Mouse (Mus musculus) limb, embryonic 14.5 days (tissue): Measurements from ENCODE around the gene Gm44511. TPM values are rescaled to one million over a fixed set of nuclear protein-coding genes. Genes with fewer than 3 reads are reported as not detected.
"Not testable (repeated sequence)": the region's sequence is repeated elsewhere in the genome, so short reads cannot be mapped to it uniquely, and the experiment has no call there.

Experiments used
- ATAC-seq: fragments of 200-750 bp; cut with Nextera tagmentation; 2 replicates; pipeline ENCODE4 v1.8.0; 2017; ENCODE audit warnings: low read depth, moderate number of reproducible peaks, moderate TSS enrichment; ENCODE audit not compliant: low FRiP score
- DNase-seq: peaks from one replicate; pipeline ENCODE4 v3.0.0-alpha.2; 2015; ENCODE audit warnings: low spot score
- H3K27ac ChIP-seq: fragments of 300-500 bp; sonication (generic); replicated peaks from 2 replicates; pipeline ENCODE4 v1.5.1; 2014; ENCODE audit warnings: low read depth, mild to moderate bottlenecking, low read length, moderate library complexity, mixed read lengths
- H3K27me3 ChIP-seq: fragments of 300-500 bp; sonication (generic); 2 replicates; pipeline ENCODE4 v1.6.1; 2014; ENCODE audit warnings: low read length, mixed read lengths; ENCODE audit not compliant: control insufficient read depth, insufficient read depth
- H3K36me3 ChIP-seq: fragments of 300-500 bp; sonication (generic); 2 replicates; pipeline ENCODE4 v1.6.1; 2014; ENCODE audit warnings: mild to moderate bottlenecking, low read length, moderate library complexity, mixed read lengths; ENCODE audit not compliant: control insufficient read depth, insufficient read depth
- H3K4me1 ChIP-seq: fragments of 300-500 bp; sonication (generic); 2 replicates; pipeline ENCODE4 v1.6.1; 2014; ENCODE audit warnings: antibody characterized with exemption, low read length, mixed read lengths; ENCODE audit not compliant: control insufficient read depth, insufficient read depth
- H3K4me2 ChIP-seq: fragments of 300-500 bp; sonication (generic); replicated peaks from 2 replicates; pipeline ENCODE4 v1.6.1; 2014; ENCODE audit warnings: low read depth, mild to moderate bottlenecking, low read length, moderate library complexity; ENCODE audit not compliant: severe bottlenecking
- H3K4me3 ChIP-seq: fragments of 300-500 bp; sonication (generic); replicated peaks from 2 replicates; pipeline ENCODE4 v1.5.1; 2014; ENCODE audit warnings: low read length
- H3K9ac ChIP-seq: fragments of 300-500 bp; sonication (generic); 2 replicates; pipeline ENCODE4 v1.6.1; 2014; ENCODE audit warnings: mild to moderate bottlenecking, low read depth, low read length, moderate library complexity; ENCODE audit not compliant: severe bottlenecking
- H3K9me3 ChIP-seq: fragments of 300-500 bp; sonication (generic); 2 replicates; pipeline ENCODE4 v1.6.1; 2016; ENCODE audit warnings: low read length; ENCODE audit not compliant: control insufficient read depth
- POLR2A ChIP-seq: fragments of 200-500 bp; IDR thresholded peaks from 2 replicates; pipeline ENCODE4 v1.8.0; 2012; ENCODE audit warnings: inconsistent platforms, mild to moderate bottlenecking, moderate library complexity, borderline replicate concordance; ENCODE audit not compliant: insufficient read depth, insufficient read length; ENCODE audit errors: extremely low read depth
- WGBS: fragments of 180-500 bp; shearing (Covaris S2); extraction: QIAGEN DNeasy Blood & Tissue Kit; methylation state at CpG from one replicate; pipeline ENCODE4 v1.1.7; 2014; 5-methylcytosine and 5-hydroxymethylcytosine counted together
- polyA plus RNA-seq, 2 experiments: library from polyadenylated mRNA; depleted of rRNA in 1 of 2; stranded (reverse) in 1 of 2; unstranded in 1 of 2; fragments of >200 nt; fragmentation: Nextera tagmentation in 1 of 2; extraction: Ambion mirVana in 1 of 2; gene quantifications; 2 replicates each; pipeline versions ENCODE4 v1.2.1 to v1.2.3; 2012 to 2014

The Gm44511 gene
- polyA plus RNA-seq, 2 experiments, result not detected

- Histone ChIP-seq H3K27ac (peak overlapping the region; percentile 93; the same call in 1 of the 2 replicates), H3K4me2 (peak overlapping the region; percentile 65), H3K4me1 (peaks cover 12% of the 10 kb centered on the region), H3K27me3 (no peaks in the 10 kb centered on the region), H3K9me3 (no peaks in the 10 kb centered on the region), H3K9ac (0 out of 2 replicates have a peak overlapping the region, but pooled peaks have one; percentile 28), H3K36me3 (no peaks in the 10 kb centered on the region), H3K4me3 (peak overlapping the region; percentile 76)
- DNase-seq (no peak), ATAC-seq (no peak)
- 34% methylated on average over 8 of the region's 8 CpGs for WGBS
- no peak for TF ChIP-seq POLR2A
Observed at GRCm38 (mm10) chr6:128844131-128844530, 18.0 kb upstream of the Gm44511 start.

DNA sequence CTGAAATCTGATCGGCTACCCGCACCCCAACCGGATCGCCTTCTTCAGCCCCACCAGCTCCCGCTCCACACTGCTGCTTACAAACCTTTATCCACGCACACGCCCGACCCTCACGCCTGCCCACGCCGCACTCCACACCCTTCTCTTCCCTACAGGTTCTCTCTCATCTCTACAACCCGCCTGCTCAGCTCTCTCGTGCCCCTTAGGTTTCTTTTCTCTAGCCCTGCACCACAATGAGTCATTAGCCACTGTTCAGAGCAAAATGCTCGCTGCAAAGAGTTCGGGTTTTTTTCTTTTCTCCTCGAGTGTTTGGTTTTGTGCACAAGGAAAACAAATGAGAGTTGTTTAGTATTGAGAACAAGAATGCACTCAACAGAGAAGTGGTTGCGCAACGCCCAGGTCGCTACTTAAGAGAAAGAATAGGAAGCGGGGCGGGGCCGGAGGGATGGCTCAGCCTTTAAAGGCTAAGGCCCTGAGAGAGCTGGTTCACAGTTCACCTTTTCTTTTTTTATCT lies 17.4 kb upstream of the Gm44511 start:
- H3K9ac ChIP-seq, result peak overlapping the region; percentile 81
- peak overlapping the region; percentile 93 for H3K27ac ChIP-seq
- under 1% methylated on average over 22 of the region's 22 CpGs for WGBS
- peak overlapping the region; percentile 65 for H3K4me2 ChIP-seq
- no peaks in the 10 kb centered on the region for H3K27me3 ChIP-seq
- ATAC-seq (peak; percentile 43), DNase-seq (peak; percentile 70)
- TF ChIP-seq POLR2A, result no peak
- H3K9me3 ChIP-seq, result no peaks in the 10 kb centered on the region
- peak overlapping the region; percentile 76 for H3K4me3 ChIP-seq
- peaks cover 12% of the 10 kb centered on the region for H3K4me1 ChIP-seq
- H3K36me3 ChIP-seq, result no peaks in the 10 kb centered on the region

GRCm38 (mm10) chr6:128842945-128843478 lies 16.9 kb upstream of the Gm44511 start:
- under 1% methylated on average over 43 of the region's 44 CpGs for WGBS
- Histone ChIP-seq H3K27me3 (no peaks in the 10 kb centered on the region), H3K36me3 (no peaks in the 10 kb centered on the region), H3K9me3 (no peaks in the 10 kb centered on the region), H3K9ac (peak overlapping the region; percentile 81), H3K4me2 (peak overlapping the region; percentile 65), H3K27ac (peak overlapping the region; percentile 96), H3K4me3 (peak overlapping the region; percentile 76), H3K4me1 (peaks cover 12% of the 10 kb centered on the region)
- ATAC-seq (peak; percentile 84), DNase-seq (peak; percentile 96)
- 0 out of 2 replicates have a peak, but pooled peaks have one; percentile 1 for TF ChIP-seq POLR2A

GRCm38 (mm10) chr6:128842356-128842944 lies 16.3 kb upstream of the Gm44511 start:
- DNase-seq, result peak; percentile 40
- ATAC-seq, result no peak
- under 1% methylated on average over 20 of the region's 20 CpGs for WGBS
- Histone ChIP-seq H3K4me3 (peak overlapping the region; percentile 76), H3K9me3 (no peaks in the 10 kb centered on the region), H3K27me3 (no peaks in the 10 kb centered on the region), H3K4me1 (peaks cover 12% of the 10 kb centered on the region), H3K27ac (peak overlapping the region; percentile 96), H3K9ac (peak overlapping the region; percentile 80), H3K36me3 (no peaks in the 10 kb centered on the region), H3K4me2 (peak overlapping the region; percentile 58)
- 0 out of 2 replicates have a peak, but pooled peaks have one; percentile 8 for TF ChIP-seq POLR2A

DNA sequence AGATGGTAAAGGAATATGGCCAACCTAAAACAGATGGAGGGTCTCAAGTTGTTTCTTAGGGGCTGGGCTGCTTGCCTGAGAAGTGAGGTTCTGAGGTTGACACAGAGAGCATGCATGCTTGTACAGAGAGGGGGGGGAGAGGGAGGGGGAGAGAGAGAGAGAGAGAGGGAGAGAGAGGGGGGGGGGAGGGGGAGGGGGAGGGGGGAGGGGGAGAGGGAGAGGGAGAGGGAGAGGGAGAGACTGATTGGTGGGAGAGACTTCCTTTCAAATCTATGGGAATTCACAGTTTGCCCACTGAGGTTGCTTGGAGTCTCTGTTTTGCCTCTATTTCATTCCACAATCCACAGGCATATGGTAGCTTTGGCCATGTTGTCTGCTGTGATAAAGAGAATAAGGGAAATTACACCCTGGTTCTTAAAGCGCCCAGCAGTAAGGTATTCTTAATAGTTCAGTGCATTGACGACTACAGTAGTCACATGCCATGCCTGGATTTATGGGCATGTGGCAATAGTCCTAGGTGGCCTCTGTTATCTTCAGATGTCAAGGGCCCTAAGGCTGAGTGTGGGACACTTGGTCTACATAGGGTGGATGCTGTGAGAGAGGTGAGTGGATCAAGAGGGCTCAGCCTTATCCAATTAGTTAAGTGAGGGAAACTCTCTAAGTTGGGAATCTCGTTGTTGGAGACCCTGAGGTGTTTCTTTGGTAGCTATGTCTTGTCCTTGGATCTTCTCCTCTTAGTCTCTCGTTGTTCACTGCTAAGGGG lies 15.4 kb upstream of the Gm44511 start:
- DNase-seq, result no peak
- no peaks in the 10 kb centered on the region for H3K27me3 ChIP-seq
- H3K36me3 ChIP-seq, result no peaks in the 10 kb centered on the region
- ATAC-seq, result no peak
- peak overlapping the region; percentile 80; the same call in 1 of the 2 replicates for H3K9ac ChIP-seq
- H3K4me3 ChIP-seq, result peak overlapping the region; percentile 76
- H3K9me3 ChIP-seq, result no peaks in the 10 kb centered on the region
- peak overlapping the region; percentile 58 for H3K4me2 ChIP-seq
- peaks cover 12% of the 10 kb centered on the region for H3K4me1 ChIP-seq
- no peak for TF ChIP-seq POLR2A
- WGBS, result 41% methylated on average over 4 of the region's 4 CpGs
- 0 out of 2 replicates have a peak overlapping the region, but pooled peaks have one; percentile 26 for H3K27ac ChIP-seq

- not testable (repeated sequence) for H3K36me3 ChIP-seq, H3K9ac ChIP-seq, ATAC-seq, DNase-seq, H3K27ac ChIP-seq, H3K27me3 ChIP-seq, H3K4me3 ChIP-seq, H3K4me2 ChIP-seq, H3K9me3 ChIP-seq
- WGBS, result 80% methylated on average over 3 of the region's 3 CpGs
- H3K4me1 ChIP-seq, result peaks cover 12% of the 10 kb centered on the region
Observed at GRCm38 (mm10) chr6:128840669-128841068, 14.6 kb upstream of the Gm44511 start.
